Mouse (Mus musculus) ES-Bruce4 (cell line): Measurements from ENCODE around the gene B3gnt2. TPM values are rescaled to one million over a fixed set of nuclear protein-coding genes. Genes with fewer than 3 reads are reported as not detected.
"Not testable (repeated sequence)": the region's sequence is repeated elsewhere in the genome, so short reads cannot be mapped to it uniquely, and the experiment has no call there.

Experiments
- H3K27ac ChIP-seq: 2 replicates; pipeline ENCODE4 v1.5.1; 2012; ENCODE audit warnings: low read length, inconsistent platforms; ENCODE audit not compliant: insufficient read depth
- H3K27me3 ChIP-seq: 2 replicates; pipeline ENCODE4 v1.6.1; 2012; ENCODE audit warnings: mild to moderate bottlenecking, low read length, inconsistent platforms; ENCODE audit not compliant: control insufficient read depth, poor library complexity, insufficient read depth, severe bottlenecking
- H3K36me3 ChIP-seq: 2 replicates; pipeline ENCODE4 v1.6.1; 2012; ENCODE audit warnings: inconsistent platforms, mild to moderate bottlenecking, low read length, moderate library complexity; ENCODE audit not compliant: control insufficient read depth, poor library complexity, insufficient read depth, severe bottlenecking
- H3K4me1 ChIP-seq: one replicate; pipeline ENCODE4 v1.8.1; 2011; ENCODE audit warnings: low read length; ENCODE audit not compliant: control insufficient read depth, insufficient read depth
- H3K4me3 ChIP-seq: 2 replicates; pipeline ENCODE4 v1.5.1; 2011; ENCODE audit warnings: low read depth, mild to moderate bottlenecking, low read length
- H3K9ac ChIP-seq: 2 replicates; pipeline ENCODE4 v1.6.1; 2012; ENCODE audit warnings: low read depth, mild to moderate bottlenecking, inconsistent platforms; ENCODE audit not compliant: poor library complexity, severe bottlenecking
- H3K9me3 ChIP-seq: replicated peaks from 2 replicates; pipeline ENCODE4 v1.6.1; 2012; ENCODE audit warnings: mild to moderate bottlenecking, low read length, inconsistent platforms; ENCODE audit not compliant: control insufficient read depth, poor library complexity, insufficient read depth, severe bottlenecking
- CTCF ChIP-seq: IDR thresholded peaks from one replicate; pipeline ENCODE4 v1.8.1; 2011; ENCODE audit warnings: low read depth, low read length
- EP300 ChIP-seq: IDR thresholded peaks from 2 replicates; pipeline ENCODE4 v1.6.1; 2011; ENCODE audit warnings: low read depth, low read length; ENCODE audit not compliant: insufficient read depth
- POLR2A ChIP-seq: IDR thresholded peaks from one replicate; pipeline ENCODE4 v1.8.1; 2011; ENCODE audit warnings: low read length; ENCODE audit not compliant: insufficient read depth
- polyA plus RNA-seq: library from polyadenylated mRNA; stranded (reverse); fragments of >200 nt; gene quantifications from 2 replicates; pipeline ENCODE4 v1.2.4, GENCODE M21; 2011; ENCODE audit warnings: low read depth; ENCODE audit not compliant: missing spikeins, insufficient read depth, insufficient read length

The B3gnt2 gene
- polyA plus RNA-seq, 1 experiment = 3.5 TPM

DNA sequence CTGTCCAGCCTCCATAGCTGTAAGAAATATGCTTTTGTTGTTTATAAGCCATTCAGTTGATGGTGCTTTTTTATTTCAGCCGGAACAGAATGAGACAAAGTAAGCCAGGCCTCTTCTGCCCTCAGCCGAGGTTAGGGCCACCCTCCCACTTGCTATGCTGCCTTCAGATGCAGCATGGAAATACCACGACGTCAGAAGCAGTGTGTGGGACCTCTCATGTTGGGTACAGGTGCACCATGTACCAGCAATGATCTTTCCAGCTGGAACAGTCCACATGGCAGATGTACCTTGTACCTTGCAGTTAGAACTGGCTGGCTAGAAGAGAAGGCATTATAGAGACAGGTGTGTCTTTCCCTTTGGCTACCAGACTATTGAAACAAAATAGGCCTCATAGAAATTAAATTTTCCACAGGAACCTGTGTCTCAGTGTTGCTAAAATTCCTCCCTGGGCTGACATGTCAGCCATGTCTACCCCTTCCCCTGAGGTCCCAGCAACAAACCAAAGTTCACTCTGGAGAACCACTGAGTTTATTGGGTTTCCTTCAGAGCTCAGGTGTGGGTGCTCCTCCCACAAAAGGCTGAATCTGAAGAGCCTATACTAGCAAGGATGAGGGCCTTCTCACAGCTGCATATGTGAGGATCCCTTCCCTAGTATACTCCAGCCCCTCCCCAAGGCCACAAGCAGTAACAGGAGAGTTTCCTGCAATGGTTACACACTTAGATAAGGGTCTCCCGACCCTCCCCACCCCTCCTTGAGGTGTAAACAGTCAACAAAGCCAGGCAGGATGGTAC is 121.1 kb downstream of the B3gnt2 start:
- Histone ChIP-seq H3K4me1 (peaks cover 4% of the 10 kb centered on the region), H3K9me3 (no peaks in the 10 kb centered on the region), H3K27me3 (no peaks in the 10 kb centered on the region), H3K4me3 (no peak overlapping the region), H3K36me3 (no peaks in the 10 kb centered on the region), H3K27ac (no peak overlapping the region), H3K9ac (no peak overlapping the region)
- no peak for TF ChIP-seq POLR2A
- no peak for TF ChIP-seq EP300
- no peak for TF ChIP-seq CTCF

DNA sequence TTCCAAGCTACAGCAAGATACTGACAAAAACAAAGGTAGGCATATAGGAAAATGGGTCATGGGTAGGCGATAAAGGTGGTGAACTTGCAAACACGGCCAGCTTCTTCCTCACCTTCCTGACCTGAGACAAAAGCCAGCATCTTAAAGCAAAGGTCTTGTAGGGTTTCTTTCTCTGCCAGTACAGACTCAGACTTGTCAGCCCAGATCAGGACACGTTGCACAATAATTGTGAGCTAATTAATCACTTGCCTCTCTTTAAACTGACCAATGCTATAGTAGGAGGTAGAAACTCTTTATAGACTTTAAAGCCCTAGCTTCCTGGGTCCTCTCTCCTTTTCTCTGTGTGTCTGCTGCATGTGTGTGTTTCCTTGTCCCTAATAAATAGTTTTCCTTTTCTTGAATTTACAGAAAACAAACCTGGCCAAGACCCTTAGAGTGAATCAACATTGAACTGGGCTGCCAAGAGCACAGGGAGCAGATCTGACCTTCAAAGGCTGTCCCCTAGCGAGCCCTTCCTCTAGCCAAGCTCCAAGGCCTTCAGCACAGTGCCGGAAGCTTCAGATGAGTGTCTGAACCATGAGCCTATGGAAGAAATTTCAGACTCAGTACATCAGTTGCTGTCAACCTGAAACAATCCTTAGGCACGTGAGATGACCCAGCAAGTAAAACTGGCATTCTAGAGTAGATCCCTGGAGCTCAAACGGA is 124.1 kb downstream of the B3gnt2 start:
- no peaks in the 10 kb centered on the region for H3K36me3 ChIP-seq
- no peak overlapping the region for H3K27ac ChIP-seq
- H3K9ac ChIP-seq = no peak overlapping the region
- peaks cover 1% of the 10 kb centered on the region for H3K4me1 ChIP-seq
- TF ChIP-seq POLR2A = no peak
- no peak for TF ChIP-seq EP300
- no peak for TF ChIP-seq CTCF
- peaks cover 8% of the 10 kb centered on the region for H3K9me3 ChIP-seq
- H3K4me3 ChIP-seq = no peak overlapping the region
- no peaks in the 10 kb centered on the region for H3K27me3 ChIP-seq

DNA sequence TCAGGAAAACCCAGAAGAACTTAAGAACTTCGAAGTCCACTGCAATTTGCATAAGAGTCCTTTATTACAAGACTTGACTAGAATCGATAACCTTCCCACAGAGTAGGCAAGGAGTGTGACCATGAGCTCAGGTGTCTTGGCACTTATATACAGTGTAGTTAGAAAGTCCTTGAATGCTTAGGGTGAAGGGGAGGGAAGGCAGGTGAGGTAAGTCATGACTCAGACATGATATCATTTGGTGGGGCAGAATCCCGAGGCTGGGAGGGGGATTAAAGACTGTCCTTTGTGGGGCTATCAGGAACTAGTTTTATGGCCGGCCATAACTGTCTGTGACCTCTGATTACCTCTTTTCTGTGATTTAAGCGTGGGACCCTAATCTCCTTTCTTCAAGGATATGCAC is 125.6 kb downstream of the B3gnt2 start:
- not testable (repeated sequence) for H3K9ac ChIP-seq, H3K4me1 ChIP-seq, H3K27ac ChIP-seq, H3K27me3 ChIP-seq, H3K4me3 ChIP-seq, H3K36me3 ChIP-seq
- H3K9me3 ChIP-seq = peaks cover 13% of the 10 kb centered on the region

DNA sequence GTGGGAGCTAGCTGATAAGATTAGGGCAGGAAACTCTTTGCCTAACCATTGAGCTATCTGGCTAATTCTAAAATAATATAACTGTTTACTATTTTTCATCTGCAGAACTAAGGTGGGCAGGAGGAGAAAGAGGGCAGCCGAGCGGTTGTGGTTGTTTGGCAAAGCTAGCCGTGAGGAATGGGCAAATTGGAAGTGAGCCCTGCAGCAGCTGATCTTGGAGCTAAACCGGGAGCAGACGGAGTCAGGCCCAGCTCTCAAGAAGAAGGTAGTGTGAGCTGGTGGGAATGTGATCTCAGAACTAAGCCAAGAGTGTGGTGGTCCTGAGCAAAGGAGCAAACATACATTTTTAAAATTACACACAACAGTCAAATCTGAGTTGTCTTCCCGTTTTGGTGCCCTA is 126.8 kb downstream of the B3gnt2 start:
- H3K27me3 ChIP-seq = no peaks in the 10 kb centered on the region
- H3K9ac ChIP-seq = no peak overlapping the region
- H3K4me3 ChIP-seq = no peak overlapping the region
- no peak overlapping the region for H3K27ac ChIP-seq
- TF ChIP-seq EP300 = no peak
- no peak for TF ChIP-seq CTCF
- TF ChIP-seq POLR2A = no peak
- H3K9me3 ChIP-seq = peaks cover 25% of the 10 kb centered on the region
- H3K4me1 ChIP-seq = no peaks in the 10 kb centered on the region
- no peaks in the 10 kb centered on the region for H3K36me3 ChIP-seq

DNA sequence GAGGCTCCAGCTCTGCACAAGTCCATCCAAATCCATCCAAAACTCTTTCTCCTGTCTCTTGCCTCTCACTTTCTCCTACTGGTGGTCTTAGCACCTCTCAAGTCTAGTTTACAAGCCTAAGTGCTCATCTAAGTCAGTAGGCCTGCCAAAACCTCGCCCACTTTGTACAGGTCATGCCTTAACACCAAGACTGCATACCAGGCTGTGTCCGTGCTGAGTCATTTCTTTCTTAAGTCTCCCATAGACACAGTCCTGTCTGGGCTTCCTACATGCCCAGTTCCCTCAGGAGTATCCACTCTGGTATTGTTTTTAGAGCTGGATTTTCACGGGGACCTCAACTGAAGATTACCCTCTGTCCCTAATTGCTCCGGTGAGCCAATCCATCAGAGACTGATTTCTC is 127.9 kb downstream of the B3gnt2 start:
- TF ChIP-seq EP300 (no peak), CTCF (no peak), POLR2A (no peak)
- no peak overlapping the region for H3K9ac ChIP-seq
- no peaks in the 10 kb centered on the region for H3K4me1 ChIP-seq
- no peak overlapping the region for H3K27ac ChIP-seq
- no peak overlapping the region for H3K4me3 ChIP-seq
- no peaks in the 10 kb centered on the region for H3K27me3 ChIP-seq
- peaks cover 26% of the 10 kb centered on the region for H3K9me3 ChIP-seq
- H3K36me3 ChIP-seq = no peaks in the 10 kb centered on the region

DNA sequence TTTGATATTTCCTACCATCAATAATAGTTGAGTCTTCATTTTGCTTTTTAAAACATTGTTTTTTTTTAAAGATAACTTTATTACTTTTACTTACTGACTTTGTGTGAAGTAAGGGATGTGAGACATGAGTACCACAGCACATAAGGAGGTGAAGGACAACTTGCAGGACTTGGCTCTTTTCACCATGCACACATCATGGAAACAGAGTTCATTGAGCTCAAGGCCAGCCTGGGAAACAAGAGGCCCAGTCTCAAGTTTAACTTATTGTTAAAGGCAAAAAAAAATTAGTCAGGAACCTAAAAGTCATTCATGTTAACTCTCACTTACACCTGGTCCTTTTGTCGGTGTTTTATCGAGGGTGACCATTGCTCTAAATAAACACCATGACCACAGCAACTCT is 137.7 kb downstream of the B3gnt2 start:
- no peaks in the 10 kb centered on the region for H3K36me3 ChIP-seq
- H3K27ac ChIP-seq = no peak overlapping the region
- peaks cover 9% of the 10 kb centered on the region for H3K9me3 ChIP-seq
- H3K9ac ChIP-seq = no peak overlapping the region
- TF ChIP-seq CTCF = no peak
- H3K4me1 ChIP-seq = peaks cover 2% of the 10 kb centered on the region
- H3K4me3 ChIP-seq = no peak overlapping the region
- no peaks in the 10 kb centered on the region for H3K27me3 ChIP-seq
